Mouse (Mus musculus) myocyte (in vitro differentiated cells): ENCODE measurements around the gene Stx17.

Experiments
- CEBPB ChIP-seq: IDR thresholded peaks from 2 replicates; pipeline ENCODE4 v1.6.1; 2011; ENCODE audit warnings: mild to moderate bottlenecking, moderate library complexity; ENCODE audit not compliant: poor library complexity, insufficient read depth, severe bottlenecking
- MAX ChIP-seq: IDR thresholded peaks from one replicate; pipeline ENCODE4 v1.6.1; 2011; ENCODE audit warnings: low read depth, mild to moderate bottlenecking, control low read depth
- MYOD1 ChIP-seq, 3 experiments: IDR thresholded peaks; one replicate each; pipeline ENCODE4 v1.6.1; 2011; ENCODE audit warnings: control low read depth in 2 of 3, low read depth in 2 of 3, mild to moderate bottlenecking in 2 of 3, moderate library complexity in 1 of 3; ENCODE audit not compliant: insufficient read length in 2 of 3, control insufficient read depth in 1 of 3
- POLR2A ChIP-seq: IDR thresholded peaks from one replicate; pipeline ENCODE4 v1.6.1; 2011; ENCODE audit warnings: low read depth, mild to moderate bottlenecking, control low read depth, moderate library complexity; ENCODE audit not compliant: insufficient read length
- POLR2AphosphoS2 ChIP-seq: IDR thresholded peaks from one replicate; pipeline ENCODE4 v1.6.1; 2011; ENCODE audit warnings: low read depth, control low read depth; ENCODE audit not compliant: insufficient read length
- REST ChIP-seq: IDR thresholded peaks from one replicate; pipeline ENCODE4 v1.6.1; 2011; ENCODE audit warnings: mild to moderate bottlenecking, control low read depth, moderate library complexity; ENCODE audit not compliant: insufficient read depth, insufficient read length

GRCm38 (mm10) chr4:48124773-48125469, at the start of gene Stx17:
- TF ChIP-seq POLR2AphosphoS2, result peak; percentile 75
- TF ChIP-seq POLR2A, result peak; percentile 93
- TF ChIP-seq MAX, result no peak
- no peak for TF ChIP-seq REST
- TF ChIP-seq CEBPB, result no peak
- TF ChIP-seq MYOD1 (IDR thresholded peaks at IDR 0.05; ENCODE audit: control insufficient read depth in 1 of 3, insufficient read length in 2 of 3, low read depth in 2 of 3), result peak in 1 of 3 experiments; percentile 12
